Mouse (Mus musculus): ENCODE data around the gene Wdr24. TPM values are rescaled to one million over a fixed set of nuclear protein-coding genes. Genes with fewer than 3 reads are reported as not detected.

The Wdr24 gene
- polyA plus RNA-seq, 1 experiment from 2014 or later, result 11.9 TPM

- no peak overlapping the region for H3K27ac ChIP-seq
- H3K4me1 ChIP-seq (replicated peaks), result peaks cover 77% of the 10 kb centered on the region
- 0 out of 2 replicates have a peak overlapping the region, but pooled peaks have one; percentile 5 for H3K9ac ChIP-seq
- DNase-seq (no peak), ATAC-seq (ENCODE audit: low read depth) (no peak)
- H3K9me3 ChIP-seq (replicated peaks), result no peaks in the 10 kb centered on the region
- 90% methylated on average over 6 of the region's 6 CpGs for WGBS (ENCODE audit: insufficient replicate concordance)
- H3K36me3 ChIP-seq, result peaks cover 72% of the 10 kb centered on the region
- no peak overlapping the region for H3K4me3 ChIP-seq (replicated peaks)
- H3K4me2 ChIP-seq, result no peak overlapping the region
- H3K27me3 ChIP-seq, result no peaks in the 10 kb centered on the region
These were observed 17.1 kb downstream of the Wdr24 start for GRCm38 (mm10) chr17:25840519-25840918.

GRCm38 (mm10) chr17:25841117-25841880, 17.9 kb downstream of the Wdr24 start, which contains the start of gene Gm20683:
Gene Gm20683, minus strand, starts transcription at chr17:25841763.
- Histone ChIP-seq H3K4me3 (replicated peaks) (no peak within 1 kb of the TSS), H3K27ac (no peak within 1 kb of the TSS; the same call in none of the 2 replicates), H3K4me1 (replicated peaks) (peaks cover 69% of the 10 kb centered on the region), H3K4me2 (peak within 1 kb of the TSS; percentile 87; the same call in 1 of the 2 replicates), H3K36me3 (peaks cover 76% of the 10 kb centered on the region), H3K9me3 (replicated peaks) (no peaks in the 10 kb centered on the region), H3K27me3 (no peaks in the 10 kb centered on the region), H3K9ac (peak within 1 kb of the TSS; percentile 33; the same call in 1 of the 2 replicates)
- no peak for DNase-seq
- no peak for ATAC-seq (ENCODE audit: low read depth)
- 92% methylated on average over 20 of the region's 22 CpGs for WGBS (ENCODE audit: insufficient replicate concordance)

- Histone ChIP-seq H3K4me2 (peak overlapping the region; percentile 87), H3K9me3 (replicated peaks) (no peaks in the 10 kb centered on the region), H3K9ac (peak overlapping the region; percentile 33; the same call in 1 of the 2 replicates), H3K27me3 (no peaks in the 10 kb centered on the region), H3K4me1 (replicated peaks) (peaks cover 57% of the 10 kb centered on the region), H3K36me3 (peaks cover 85% of the 10 kb centered on the region), H3K4me3 (replicated peaks) (no peak overlapping the region), H3K27ac (no peak overlapping the region; the same call in none of the 2 replicates)
- ATAC-seq (ENCODE audit: low read depth) (no peak), DNase-seq (no peak)
- 79% methylated on average over 3 of the region's 3 CpGs for WGBS (ENCODE audit: insufficient replicate concordance)
These were observed 19.1 kb downstream of the Wdr24 start for GRCm38 (mm10) chr17:25842509-25842908.

GRCm38 (mm10) chr17:25843122-25843521, 19.7 kb downstream of the Wdr24 start:
- DNase-seq, result no peak
- peak overlapping the region; percentile 86 for H3K27ac ChIP-seq
- no peaks in the 10 kb centered on the region for H3K27me3 ChIP-seq
- peak overlapping the region; percentile 81 for H3K9ac ChIP-seq
- peaks cover 51% of the 10 kb centered on the region for H3K4me1 ChIP-seq (replicated peaks)
- H3K4me3 ChIP-seq (replicated peaks), result peak overlapping the region; percentile 74
- ATAC-seq (ENCODE audit: low read depth), result no peak
- peak overlapping the region; percentile 87 for H3K4me2 ChIP-seq
- 84% methylated on average over 4 of the region's 4 CpGs for WGBS (ENCODE audit: insufficient replicate concordance)
- H3K36me3 ChIP-seq, result peaks cover 84% of the 10 kb centered on the region
- no peaks in the 10 kb centered on the region for H3K9me3 ChIP-seq (replicated peaks)

- Histone ChIP-seq H3K27me3 (no peaks in the 10 kb centered on the region), H3K36me3 (peaks cover 85% of the 10 kb centered on the region), H3K9ac (peak overlapping the region; percentile 81), H3K9me3 (replicated peaks) (no peaks in the 10 kb centered on the region), H3K4me3 (replicated peaks) (peak overlapping the region; percentile 74), H3K4me1 (replicated peaks) (peaks cover 46% of the 10 kb centered on the region), H3K4me2 (peak overlapping the region; percentile 87), H3K27ac (peak overlapping the region; percentile 86)
- DNase-seq (no peak), ATAC-seq (ENCODE audit: low read depth) (peak; percentile 39)
- 1% methylated on average over 38 of the region's 38 CpGs for WGBS (ENCODE audit: insufficient replicate concordance)
These were observed 20.4 kb downstream of the Wdr24 start for GRCm38 (mm10) chr17:25843636-25844395.

- Histone ChIP-seq H3K4me3 (replicated peaks) (peak within 1 kb of the TSS; percentile 74), H3K4me2 (peak within 1 kb of the TSS; percentile 87), H3K9ac (peak within 1 kb of the TSS; percentile 81), H3K27ac (peak within 1 kb of the TSS; percentile 86), H3K9me3 (replicated peaks) (no peaks in the 10 kb centered on the region), H3K36me3 (peaks cover 84% of the 10 kb centered on the region), H3K4me1 (replicated peaks) (peaks cover 40% of the 10 kb centered on the region), H3K27me3 (no peaks in the 10 kb centered on the region)
- WGBS (ENCODE audit: insufficient replicate concordance), result 1% methylated on average over 21 of the region's 21 CpGs
- ATAC-seq (ENCODE audit: low read depth) (peak; percentile 96), DNase-seq (peak; percentile 93)
These were observed 21.0 kb downstream of the Wdr24 start, which contains the start of gene Rhot2 for GRCm38 (mm10) chr17:25844396-25844901. Gene Rhot2, minus strand, starts transcription at chr17:25844851.

- Histone ChIP-seq H3K9me3 (replicated peaks) (no peaks in the 10 kb centered on the region), H3K27ac (peak overlapping the region; percentile 75), H3K9ac (peak overlapping the region; percentile 90), H3K36me3 (peaks cover 33% of the 10 kb centered on the region), H3K4me2 (peak overlapping the region; percentile 97), H3K4me3 (replicated peaks) (peak overlapping the region; percentile 80), H3K27me3 (no peaks in the 10 kb centered on the region), H3K4me1 (replicated peaks) (peaks cover 34% of the 10 kb centered on the region)
- ATAC-seq (ENCODE audit: low read depth) (no peak), DNase-seq (no peak)
- 83% methylated on average over 6 of the region's 6 CpGs for WGBS (ENCODE audit: insufficient replicate concordance)
These were observed 36.8 kb downstream of the Wdr24 start for GRCm38 (mm10) chr17:25860229-25860628.

- ATAC-seq (ENCODE audit: low read depth) (peak; percentile 90), DNase-seq (peak; percentile 82)
- Histone ChIP-seq H3K27me3 (no peaks in the 10 kb centered on the region), H3K9ac (peak within 1 kb of the TSS; percentile 90), H3K4me3 (replicated peaks) (peak within 1 kb of the TSS; percentile 80), H3K9me3 (replicated peaks) (no peaks in the 10 kb centered on the region), H3K36me3 (peaks cover 28% of the 10 kb centered on the region), H3K4me1 (replicated peaks) (peaks cover 38% of the 10 kb centered on the region), H3K4me2 (peak within 1 kb of the TSS; percentile 97), H3K27ac (peak within 1 kb of the TSS; percentile 75)
- 5% methylated on average over 65 of the region's 65 CpGs for WGBS (ENCODE audit: insufficient replicate concordance)
These were observed 37.6 kb downstream of the Wdr24 start, which contains the start of gene Wdr90 for GRCm38 (mm10) chr17:25860832-25861703. Gene Wdr90, minus strand, starts transcription at chr17:25861501.

- peaks cover 28% of the 10 kb centered on the region for H3K36me3 ChIP-seq
- ATAC-seq (ENCODE audit: low read depth) (peak; percentile 25), DNase-seq (no peak)
- H3K4me1 ChIP-seq (replicated peaks), result peaks cover 47% of the 10 kb centered on the region
- peak overlapping the region; percentile 70 for H3K27ac ChIP-seq
- 10% methylated on average over 6 of the region's 6 CpGs for WGBS (ENCODE audit: insufficient replicate concordance)
- H3K9me3 ChIP-seq (replicated peaks), result no peaks in the 10 kb centered on the region
- peak overlapping the region; percentile 90 for H3K9ac ChIP-seq
- H3K27me3 ChIP-seq, result no peaks in the 10 kb centered on the region
- H3K4me2 ChIP-seq, result peak overlapping the region; percentile 97
- H3K4me3 ChIP-seq (replicated peaks), result peak overlapping the region; percentile 80
These were observed 38.5 kb downstream of the Wdr24 start for GRCm38 (mm10) chr17:25861704-25862612.

GRCm38 (mm10) chr17:25863681-25864080, 40.3 kb downstream of the Wdr24 start:
- H3K27ac ChIP-seq, result no peak overlapping the region
- H3K36me3 ChIP-seq, result peaks cover 28% of the 10 kb centered on the region
- no peaks in the 10 kb centered on the region for H3K9me3 ChIP-seq (replicated peaks)
- no peak for ATAC-seq (ENCODE audit: low read depth)
- H3K9ac ChIP-seq, result no peak overlapping the region
- H3K4me3 ChIP-seq (replicated peaks), result no peak overlapping the region
- no peaks in the 10 kb centered on the region for H3K27me3 ChIP-seq
- peaks cover 64% of the 10 kb centered on the region for H3K4me1 ChIP-seq (replicated peaks)
- 91% methylated on average over 6 of the region's 6 CpGs for WGBS (ENCODE audit: insufficient replicate concordance)
- no peak for DNase-seq
- H3K4me2 ChIP-seq, result no peak overlapping the region

Measured in liver, embryonic 13.5 days (tissue).